Mouse (Mus musculus) kidney, adult 2 months (tissue): ENCODE measurements around the gene Bsg.

Experiments
- CTCF ChIP-seq: fragments of 200-500 bp; conservative IDR thresholded peaks from 2 replicates; pipeline ENCODE4 v1.5.1; 2011; ENCODE audit warnings: low read depth, mild to moderate bottlenecking, control low read depth, low read length, moderate library complexity, mixed read lengths; ENCODE audit not compliant: insufficient read depth, insufficient read length
- POLR2A ChIP-seq: fragments of 200-500 bp; IDR thresholded peaks from one replicate; pipeline ENCODE4 v1.6.1; 2011; ENCODE audit warnings: low read depth, low read length, control low read depth

DNA sequence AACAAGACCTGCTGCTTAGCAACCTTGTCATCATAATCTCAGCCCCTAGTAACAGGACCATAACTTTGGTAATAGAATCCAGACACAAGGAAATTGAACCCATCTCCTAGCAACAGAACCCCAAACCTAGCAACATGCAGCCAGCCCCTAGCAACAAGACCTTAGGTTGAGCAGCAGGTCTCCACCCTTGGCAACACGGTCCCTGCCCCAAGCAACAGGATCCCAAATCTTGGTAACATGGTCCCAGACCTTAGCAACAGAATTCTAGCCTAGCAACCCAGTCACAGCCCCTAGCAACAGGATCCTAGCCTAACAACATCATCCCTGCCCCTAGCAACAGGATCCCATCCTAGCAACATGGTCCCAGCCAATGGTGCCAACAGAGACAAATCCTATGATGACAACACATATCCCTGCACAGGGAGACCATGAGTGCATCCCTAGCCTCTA, 49.3 kb upstream of the Bsg start:
- TF ChIP-seq CTCF (no peak), POLR2A (no peak)
